Mouse (Mus musculus): Measurements from ENCODE around the gene Maats1.

Maats1 gene

GRCm38 (mm10) chr16:38369992-38370484 is 28.1 kb upstream of the Maats1 start:
- no peak for DNase-seq

- no peak for DNase-seq
These were observed 27.5 kb upstream of the Maats1 start for GRCm38 (mm10) chr16:38369431-38369830.

GRCm38 (mm10) chr16:38369000-38369399 is 27.1 kb upstream of the Maats1 start:
- no peak for DNase-seq

GRCm38 (mm10) chr16:38368336-38368735 is 26.4 kb upstream of the Maats1 start:
- no peak for DNase-seq

- no peak for DNase-seq
These were observed 24.3 kb upstream of the Maats1 start for GRCm38 (mm10) chr16:38366231-38366630.

GRCm38 (mm10) chr16:38365390-38365789 is 23.4 kb upstream of the Maats1 start:
- no peak for DNase-seq

GRCm38 (mm10) chr16:38363657-38364056 is 21.7 kb upstream of the Maats1 start:
- no peak for DNase-seq

GRCm38 (mm10) chr16:38363256-38363595 is 21.3 kb upstream of the Maats1 start:
- DNase-seq, result no peak

- no peak for DNase-seq
These were observed 20.7 kb upstream of the Maats1 start for GRCm38 (mm10) chr16:38362493-38363255.

GRCm38 (mm10) chr16:38361933-38362332 is 20.0 kb upstream of the Maats1 start, which contains the start of gene Popdc2:
Popdc2 (plus strand) TSS chr16:38362209.
- no peak for DNase-seq

- DNase-seq, result no peak
These were observed 18.4 kb upstream of the Maats1 start for GRCm38 (mm10) chr16:38360317-38360716.

- DNase-seq, result no peak
These were observed 17.9 kb upstream of the Maats1 start for GRCm38 (mm10) chr16:38359857-38360256.

GRCm38 (mm10) chr16:38359241-38359640 is 17.3 kb upstream of the Maats1 start:
- no peak for DNase-seq

- no peak for DNase-seq
These were observed 16.4 kb upstream of the Maats1 start for GRCm38 (mm10) chr16:38358256-38358812.

GRCm38 (mm10) chr16:38354185-38354913 is 12.4 kb upstream of the Maats1 start:
- no peak for DNase-seq

- no peak for DNase-seq
These were observed 11.7 kb upstream of the Maats1 start for GRCm38 (mm10) chr16:38353642-38354041.

- DNase-seq, result no peak
These were observed 10.9 kb upstream of the Maats1 start for GRCm38 (mm10) chr16:38352851-38353250.

GRCm38 (mm10) chr16:38352031-38352430 is 10.1 kb upstream of the Maats1 start:
- no peak for DNase-seq

GRCm38 (mm10) chr16:38350939-38351338 is 9.0 kb upstream of the Maats1 start:
- DNase-seq, result no peak

- DNase-seq, result no peak
These were observed 8.5 kb upstream of the Maats1 start for GRCm38 (mm10) chr16:38350361-38350855.

- DNase-seq, result no peak
These were observed 7.9 kb upstream of the Maats1 start for GRCm38 (mm10) chr16:38349881-38350280.

- DNase-seq, result no peak
These were observed 6.3 kb upstream of the Maats1 start for GRCm38 (mm10) chr16:38348217-38348761.

GRCm38 (mm10) chr16:38347588-38347987 is 5.6 kb upstream of the Maats1 start:
- DNase-seq, result no peak

Data from thymus, adult 18-20 months (tissue).